Mouse (Mus musculus) embryonic facial prominence, embryonic 11.5 days (tissue): ENCODE data around the gene Dkkl1. TPM values are rescaled to one million over a fixed set of nuclear protein-coding genes. Genes with fewer than 3 reads are reported as not detected.

Source experiments
- ATAC-seq: fragments of 200-750 bp; cut with Nextera tagmentation; replicated peaks from 2 replicates; pipeline ENCODE4 v1.8.0; 2017; ENCODE audit warnings: low read depth; ENCODE audit not compliant: insufficient number of reproducible peaks, low FRiP score, low TSS enrichment
- DNase-seq: peaks from one replicate; pipeline ENCODE4 v3.0.0-alpha.2; 2015; ENCODE audit warnings: low spot score
- H3K27ac ChIP-seq: fragments of 300-500 bp; sonication (generic); replicated peaks from 2 replicates; pipeline ENCODE4 v1.5.1; 2014; ENCODE audit warnings: mild to moderate bottlenecking, low read depth, low read length, control low read depth
- H3K27me3 ChIP-seq: fragments of 300-500 bp; sonication (generic); 2 replicates; pipeline ENCODE4 v1.6.1; 2014; ENCODE audit warnings: mild to moderate bottlenecking, low read length, moderate library complexity, mixed read lengths; ENCODE audit not compliant: control insufficient read depth, insufficient read depth
- H3K36me3 ChIP-seq: fragments of 300-500 bp; sonication (generic); replicated peaks from 2 replicates; pipeline ENCODE4 v1.6.1; 2014; ENCODE audit warnings: low read depth, mild to moderate bottlenecking, low read length, moderate library complexity, mixed read lengths; ENCODE audit not compliant: control insufficient read depth, insufficient read depth
- H3K4me1 ChIP-seq: fragments of 300-500 bp; sonication (generic); 2 replicates; pipeline ENCODE4 v1.6.1; 2014; ENCODE audit warnings: low read length, mixed read lengths; ENCODE audit not compliant: control insufficient read depth, insufficient read depth
- H3K4me2 ChIP-seq: fragments of 300-500 bp; sonication (generic); 2 replicates; pipeline ENCODE4 v1.6.1; 2014; ENCODE audit warnings: low read depth, mild to moderate bottlenecking, control low read depth, low read length, moderate library complexity
- H3K4me3 ChIP-seq: fragments of 300-500 bp; sonication (generic); 2 replicates; pipeline ENCODE4 v1.5.1; 2014; ENCODE audit warnings: low read depth, low read length, control low read depth
- H3K9ac ChIP-seq: fragments of 300-500 bp; sonication (generic); replicated peaks from 2 replicates; pipeline ENCODE4 v1.6.1; 2014; ENCODE audit warnings: mild to moderate bottlenecking, control low read depth, low read length
- H3K9me3 ChIP-seq: fragments of 300-500 bp; sonication (generic); replicated peaks from 2 replicates; pipeline ENCODE4 v1.6.1; 2016; ENCODE audit warnings: mild to moderate bottlenecking, low read length, inconsistent platforms, mixed read lengths; ENCODE audit not compliant: control insufficient read depth
- WGBS: fragments of 180-500 bp; shearing (Covaris S2); extraction: QIAGEN DNeasy Blood & Tissue Kit; methylation state at CpG from one replicate; pipeline ENCODE4 v1.1.7; 2014; 5-methylcytosine and 5-hydroxymethylcytosine counted together
- polyA plus RNA-seq: library from polyadenylated mRNA; unstranded; fragments of >200 nt; fragmentation: Nextera tagmentation; extraction: Ambion mirVana; gene quantifications from 2 replicates; pipeline ENCODE4 v1.2.1, GENCODE M21; 2014

Dkkl1 gene
- polyA plus RNA-seq, 1 experiment from 2014 or later, result 1.8 TPM

DNA sequence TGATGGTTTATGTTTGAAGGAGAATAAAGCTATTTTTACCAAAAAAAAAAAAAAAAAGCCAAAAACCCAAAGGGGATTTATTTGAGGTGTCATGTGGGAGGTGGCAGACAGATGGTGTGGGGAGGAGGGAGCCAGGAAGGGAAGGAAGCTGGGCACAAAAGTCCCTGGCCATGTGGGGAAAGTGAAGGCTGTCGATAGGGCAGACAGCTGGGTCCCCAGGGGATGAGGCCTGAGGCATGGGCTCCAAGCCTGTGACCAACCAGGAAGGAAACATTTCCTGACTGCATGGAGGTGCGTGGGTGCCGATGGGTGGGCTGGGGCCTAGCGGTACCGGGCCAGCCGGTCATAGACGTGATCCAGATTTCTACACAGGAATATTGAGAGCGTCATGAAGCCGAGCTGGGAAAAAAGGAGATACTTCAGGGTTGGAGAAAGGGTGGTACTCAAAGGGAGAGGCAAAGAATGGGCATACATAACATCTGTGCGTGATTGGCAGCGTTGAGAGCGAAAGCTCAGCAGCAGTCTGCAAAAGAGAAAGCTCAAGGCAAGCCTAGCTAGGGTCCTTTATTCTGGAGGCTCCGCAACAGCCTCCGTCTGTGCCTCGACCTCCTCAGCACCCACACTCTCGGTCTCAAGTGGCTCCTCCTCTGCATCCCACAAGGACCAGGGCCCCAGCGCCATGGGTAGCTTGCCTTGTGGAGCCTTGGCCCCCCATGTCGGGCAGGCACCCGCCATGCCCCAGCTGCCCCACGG is 21.8 kb upstream of the Dkkl1 start:
- Histone ChIP-seq H3K9ac (peak overlapping the region; percentile 25; the same call in 1 of the 2 replicates), H3K27me3 (peaks cover 8% of the 10 kb centered on the region), H3K4me1 (peaks cover 5% of the 10 kb centered on the region), H3K9me3 (no peaks in the 10 kb centered on the region), H3K4me3 (no peak overlapping the region), H3K4me2 (no peak overlapping the region), H3K36me3 (peaks cover 18% of the 10 kb centered on the region), H3K27ac (0 out of 2 replicates have a peak overlapping the region, but pooled peaks have one; percentile 8)
- peak; percentile 34 for DNase-seq
- 0 out of 2 replicates have a peak, but pooled peaks have one; percentile 3 for ATAC-seq
- WGBS, result 28% methylated on average over 20 of the region's 20 CpGs

DNA sequence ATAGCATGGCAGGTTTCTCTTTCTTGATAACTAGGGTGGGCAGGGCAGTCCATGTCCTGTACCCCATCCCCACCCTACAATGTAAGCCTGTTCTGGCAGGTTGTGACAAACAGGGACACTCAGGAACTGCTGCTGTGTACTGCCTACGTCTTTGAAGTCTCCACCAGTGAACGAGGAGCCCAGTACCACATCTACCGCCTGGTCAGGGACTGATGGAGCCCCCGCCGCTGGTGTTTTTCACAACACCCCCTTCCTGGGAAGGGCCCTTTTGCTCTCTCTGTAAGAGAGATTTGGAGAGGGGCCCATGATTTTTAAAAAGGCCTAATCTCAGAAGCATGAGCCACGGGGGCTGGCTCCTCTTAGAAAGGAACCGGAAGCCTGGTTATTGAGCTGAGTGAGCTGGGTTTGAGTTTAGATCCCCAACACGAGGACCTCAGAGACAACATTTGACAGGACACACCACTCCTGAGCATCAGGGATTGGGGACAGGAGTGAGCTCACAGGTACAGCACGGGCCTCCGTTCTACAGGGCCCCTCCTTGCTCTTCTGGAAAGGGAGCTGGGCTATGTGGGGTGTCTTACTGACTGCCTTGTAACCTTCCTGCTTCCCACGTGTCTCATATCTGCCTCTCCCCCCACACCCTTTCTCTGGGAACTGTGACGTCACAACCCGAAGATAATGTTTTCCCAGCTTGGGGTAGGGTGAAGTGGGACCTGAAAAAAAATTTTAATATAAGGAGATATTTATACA is 20.9 kb upstream of the Dkkl1 start:
- peaks cover 20% of the 10 kb centered on the region for H3K36me3 ChIP-seq
- no peaks in the 10 kb centered on the region for H3K9me3 ChIP-seq
- DNase-seq (no peak), ATAC-seq (no peak)
- H3K27me3 ChIP-seq, result peaks cover 3% of the 10 kb centered on the region; the same call in 1 of the 2 replicates
- H3K4me1 ChIP-seq, result peaks cover 5% of the 10 kb centered on the region
- H3K4me3 ChIP-seq, result no peak overlapping the region
- no peak overlapping the region for H3K9ac ChIP-seq
- no peak overlapping the region for H3K4me2 ChIP-seq
- no peak overlapping the region for H3K27ac ChIP-seq
- 72% methylated on average over 13 of the region's 13 CpGs for WGBS

DNA sequence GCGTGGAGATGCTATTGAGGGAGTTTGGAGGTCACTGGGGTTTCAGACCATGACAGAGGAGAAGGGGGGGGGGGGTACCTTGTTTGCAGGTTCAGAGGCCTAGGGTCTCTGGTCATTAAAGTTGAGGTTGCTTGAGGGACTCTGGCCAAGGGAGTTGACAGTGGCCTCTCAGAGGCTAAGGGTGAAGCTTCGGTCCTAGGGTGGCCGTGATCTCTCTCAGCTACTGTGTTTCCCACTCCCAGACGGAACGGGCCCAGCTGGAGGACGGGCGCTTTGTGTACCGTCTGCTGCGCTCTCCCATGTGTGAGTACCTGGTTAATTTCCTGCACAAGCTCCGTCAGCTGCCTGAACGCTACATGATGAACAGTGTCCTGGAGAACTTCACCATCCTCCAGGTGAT is 20.0 kb upstream of the Dkkl1 start:
- Histone ChIP-seq H3K9me3 (no peaks in the 10 kb centered on the region), H3K4me1 (peaks cover 5% of the 10 kb centered on the region), H3K4me2 (no peak overlapping the region), H3K27ac (no peak overlapping the region), H3K4me3 (no peak overlapping the region), H3K9ac (no peak overlapping the region), H3K27me3 (peaks cover 3% of the 10 kb centered on the region; the same call in 1 of the 2 replicates), H3K36me3 (peaks cover 22% of the 10 kb centered on the region)
- ATAC-seq (no peak), DNase-seq (no peak)
- WGBS, result 87% methylated on average over 11 of the region's 11 CpGs

DNA sequence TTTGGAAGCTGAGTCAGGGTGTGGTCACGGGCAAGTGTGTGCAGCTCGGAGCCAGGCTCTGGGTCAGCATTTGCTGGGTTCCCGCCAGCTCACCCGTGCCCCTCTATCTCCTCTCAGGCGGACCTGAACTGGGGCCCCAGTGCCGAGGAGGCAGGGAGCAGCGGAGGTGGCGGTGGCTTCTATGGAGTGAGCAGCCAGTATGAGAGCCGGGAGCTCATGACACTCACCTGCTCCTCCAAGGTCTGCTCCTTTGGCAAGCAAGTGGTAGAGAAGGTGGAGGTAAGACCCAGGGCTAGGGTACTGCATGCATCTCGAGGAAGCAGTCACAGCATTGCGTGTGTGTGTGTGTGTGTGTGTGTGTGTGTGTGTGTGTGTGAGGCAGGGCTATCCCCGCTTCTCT is 19.2 kb upstream of the Dkkl1 start:
- Histone ChIP-seq H3K36me3 (peaks cover 29% of the 10 kb centered on the region), H3K4me3 (no peak overlapping the region), H3K9ac (no peak overlapping the region), H3K4me1 (peaks cover 5% of the 10 kb centered on the region), H3K4me2 (no peak overlapping the region), H3K27me3 (peaks cover 3% of the 10 kb centered on the region; the same call in 1 of the 2 replicates), H3K9me3 (no peaks in the 10 kb centered on the region), H3K27ac (no peak overlapping the region)
- ATAC-seq (no peak), DNase-seq (no peak)
- 92% methylated on average over 12 of the region's 12 CpGs for WGBS

DNA sequence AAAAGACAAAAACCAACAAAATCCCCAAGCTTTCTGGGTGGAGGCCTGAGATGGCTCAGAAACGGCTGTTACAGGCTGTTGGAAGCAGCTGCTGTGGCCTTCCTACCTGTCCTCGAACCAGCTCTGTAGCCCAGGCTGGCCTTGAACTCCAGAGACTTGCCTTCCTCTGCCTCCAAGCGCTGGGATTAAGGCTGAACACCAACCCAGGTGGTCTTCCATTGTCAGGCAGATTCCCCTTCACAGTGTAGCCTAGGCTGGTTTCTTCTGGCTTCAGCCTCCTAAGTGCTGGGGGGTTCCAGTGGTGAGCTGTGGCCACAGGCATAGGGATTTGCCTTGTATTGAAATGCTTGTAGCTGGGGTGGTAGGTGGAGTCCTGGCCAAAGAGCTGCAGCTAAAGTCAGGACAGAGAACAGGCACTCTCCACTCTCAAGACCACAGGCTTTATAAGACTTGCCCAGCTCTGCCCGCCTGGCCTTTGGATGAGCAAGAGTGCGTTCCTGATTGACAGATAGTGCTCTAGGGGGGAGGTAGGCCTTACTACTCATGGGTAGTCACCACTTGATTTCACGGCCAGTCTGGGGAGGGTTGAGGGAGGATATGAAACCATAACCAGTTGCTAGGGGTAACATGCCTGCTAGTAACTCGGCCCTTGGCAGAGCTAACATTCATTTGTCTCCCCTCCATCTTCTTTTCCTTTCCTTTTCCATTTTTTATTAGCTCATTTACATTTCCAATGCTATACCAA is 17.7 kb upstream of the Dkkl1 start:
- no peak overlapping the region for H3K4me3 ChIP-seq
- H3K27ac ChIP-seq, result no peak overlapping the region
- ATAC-seq, result no peak
- no peak overlapping the region for H3K4me2 ChIP-seq
- H3K36me3 ChIP-seq, result peaks cover 41% of the 10 kb centered on the region
- 93% methylated on average over 7 of the region's 7 CpGs for WGBS
- H3K27me3 ChIP-seq, result no peaks in the 10 kb centered on the region
- no peak for DNase-seq
- no peaks in the 10 kb centered on the region for H3K9me3 ChIP-seq
- H3K4me1 ChIP-seq, result peaks cover 5% of the 10 kb centered on the region
- no peak overlapping the region for H3K9ac ChIP-seq

DNA sequence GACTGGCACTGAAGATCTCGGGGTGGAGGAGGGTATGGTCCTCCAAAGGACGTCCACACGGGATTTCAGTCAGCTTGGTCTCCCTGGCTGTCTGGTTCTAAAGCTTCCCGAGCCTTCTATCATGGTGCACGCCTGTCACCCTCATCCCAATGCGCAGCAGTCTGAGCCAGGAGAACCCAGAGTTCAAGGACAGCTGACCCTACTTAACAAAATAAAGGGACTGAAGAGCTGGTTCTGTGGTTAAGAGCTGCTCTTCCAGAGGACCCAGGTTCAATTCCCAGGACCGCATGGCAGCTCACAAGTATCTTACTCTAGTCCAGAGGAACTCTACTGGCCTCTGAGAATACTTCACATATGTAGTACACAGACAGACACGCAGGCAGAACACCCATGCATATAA is 17.1 kb upstream of the Dkkl1 start:
- DNase-seq, result no peak
- peaks cover 42% of the 10 kb centered on the region for H3K36me3 ChIP-seq
- no peak overlapping the region for H3K4me3 ChIP-seq
- 97% methylated on average over 8 of the region's 8 CpGs for WGBS
- H3K9me3 ChIP-seq, result no peaks in the 10 kb centered on the region
- no peak overlapping the region for H3K4me2 ChIP-seq
- peaks cover 3% of the 10 kb centered on the region; the same call in 1 of the 2 replicates for H3K4me1 ChIP-seq
- ATAC-seq, result no peak
- H3K27ac ChIP-seq, result no peak overlapping the region
- no peaks in the 10 kb centered on the region for H3K27me3 ChIP-seq
- no peak overlapping the region for H3K9ac ChIP-seq

DNA sequence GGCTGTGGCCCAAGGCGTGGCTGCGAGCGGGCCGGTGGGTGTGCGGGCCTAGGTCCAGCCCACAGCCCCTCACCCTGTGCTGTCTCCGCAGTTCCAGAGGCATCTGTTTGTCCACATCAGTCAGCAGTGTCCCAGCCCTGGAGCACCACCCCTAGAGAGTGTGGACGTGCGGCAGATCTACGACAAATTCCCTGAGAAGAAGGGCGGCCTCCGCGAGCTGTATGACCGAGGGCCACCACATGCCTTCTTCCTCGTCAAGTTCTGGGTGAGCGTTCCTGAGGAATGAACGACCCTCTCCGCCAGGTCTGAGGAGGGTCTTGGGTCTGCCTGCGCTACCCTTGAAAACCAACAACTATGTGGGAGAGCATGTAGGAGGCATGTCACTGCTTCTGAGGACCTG is 16.6 kb upstream of the Dkkl1 start:
- ATAC-seq (no peak), DNase-seq (no peak)
- Histone ChIP-seq H3K27ac (no peak overlapping the region), H3K4me2 (no peak overlapping the region), H3K9me3 (no peaks in the 10 kb centered on the region), H3K4me1 (peaks cover under 1% of the 10 kb centered on the region; the same call in 1 of the 2 replicates), H3K4me3 (no peak overlapping the region), H3K9ac (no peak overlapping the region), H3K27me3 (no peaks in the 10 kb centered on the region), H3K36me3 (peaks cover 42% of the 10 kb centered on the region)
- WGBS, result 98% methylated on average over 18 of the region's 18 CpGs
